Mouse (Mus musculus): ENCODE measurements at regions not wholly inside any gene's neighbourhood (a gene's known extent, or its start where the extent isn't known, plus 50 kb on each side); places are given as distances from the start of the nearest gene placed in this dataset.

DNA sequence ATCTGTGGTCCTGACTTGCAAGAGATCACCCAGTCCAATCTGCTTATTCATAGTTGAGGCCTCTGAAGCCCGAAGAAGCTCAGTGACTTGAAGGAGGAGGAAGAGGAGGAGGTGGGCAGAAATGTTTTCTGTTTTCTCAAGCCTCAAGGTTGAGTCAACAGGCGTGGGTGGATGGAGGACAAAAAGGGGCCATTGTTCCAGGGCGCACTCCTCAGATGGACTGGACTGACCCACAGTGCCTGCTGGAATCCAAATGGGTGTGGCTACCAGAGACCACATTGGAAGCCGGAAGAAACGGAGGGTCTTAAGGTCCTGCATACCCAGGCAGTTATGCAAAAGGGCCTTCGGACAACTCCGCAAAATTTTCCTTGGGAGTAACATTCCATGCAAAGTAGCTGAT is 75.6 kb upstream of the Barx2 start:
- Histone ChIP-seq H3K4me3 (ENCODE audit: control insufficient read depth in 1 of 2, insufficient read depth in 1 of 2, low read depth in 1 of 2, low read length in 2 of 2) (no peak overlapping the region), H3K36me3 (ENCODE audit: control insufficient read depth, insufficient read depth, low read length) (no peaks in the 10 kb centered on the region), H3K4me1 (ENCODE audit: control insufficient read depth in 2 of 2, insufficient read depth in 2 of 2, low read length in 2 of 2) (peaks cover 8 to 11% of the 10 kb centered on the region in 2 experiments), H3K27ac (replicated peaks in 1 of 2; ENCODE audit: control insufficient read depth in 1 of 2, insufficient read depth in 1 of 2, low read depth in 2 of 2, low read length in 2 of 2) (no peak overlapping the region), H3K9ac (ENCODE audit: low read length) (no peak overlapping the region), H3K9me3 (ENCODE audit: control insufficient read depth, low read length) (no peaks in the 10 kb centered on the region), H3K4me2 (ENCODE audit: low read length) (no peak overlapping the region), H3K27me3 (ENCODE audit: control insufficient read depth, insufficient read depth, low read length) (no peaks in the 10 kb centered on the region)
- ATAC-seq (ENCODE audit: insufficient number of reproducible peaks, insufficient read depth, low FRiP score, low read depth), result no peak; the same call in 1 of the 2 replicates
- WGBS, result 77% methylated on average over 7 of the region's 7 CpGs

DNA sequence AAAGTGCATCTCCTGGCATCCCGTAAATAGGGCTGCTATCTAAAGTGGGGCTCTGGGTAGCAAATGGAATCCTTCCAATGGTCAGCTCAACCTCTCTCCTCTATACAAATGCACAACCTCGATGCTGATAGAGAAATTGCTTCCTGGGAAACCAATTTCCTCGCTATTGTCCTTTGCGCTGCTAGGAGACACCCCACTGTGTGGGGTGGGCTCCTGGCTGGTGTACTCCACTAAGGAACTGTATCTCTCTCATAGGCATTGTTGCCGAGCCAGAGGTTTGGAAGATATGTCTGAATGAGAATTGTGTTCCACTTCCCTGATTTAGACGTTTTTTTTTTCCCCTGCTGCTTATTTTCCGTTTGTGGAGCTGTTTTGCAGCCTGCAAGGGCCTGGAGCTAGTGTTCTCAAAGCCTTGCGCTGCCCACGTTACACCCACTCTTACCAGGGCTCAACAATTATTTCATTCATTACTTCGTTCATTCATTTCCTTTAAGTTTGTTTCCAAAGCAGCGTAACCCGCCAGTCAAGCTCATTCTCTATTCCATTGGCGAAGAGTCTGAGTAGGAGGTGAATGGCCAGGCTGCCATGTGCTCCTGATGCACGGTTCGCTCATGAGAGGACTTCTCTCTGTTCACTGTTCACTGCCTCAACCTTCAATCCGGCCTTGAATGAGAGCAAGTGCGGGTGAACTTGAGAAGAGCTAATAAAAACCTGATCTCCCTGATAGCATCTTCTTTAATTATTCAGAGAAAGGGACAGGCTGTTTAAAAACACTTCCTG is 76.5 kb upstream of the Barx2 start:
- H3K36me3 ChIP-seq (ENCODE audit: control insufficient read depth, insufficient read depth, low read length), result no peaks in the 10 kb centered on the region
- H3K4me1 ChIP-seq (ENCODE audit: control insufficient read depth in 2 of 2, insufficient read depth in 2 of 2, low read length in 2 of 2), result peaks cover 2 to 6% of the 10 kb centered on the region in 2 experiments; a peak in 2 of 4 replicates
- H3K27ac ChIP-seq (replicated peaks in 1 of 2; ENCODE audit: control insufficient read depth in 1 of 2, insufficient read depth in 1 of 2, low read depth in 2 of 2, low read length in 2 of 2), result no peak overlapping the region
- no peak overlapping the region for H3K9ac ChIP-seq (ENCODE audit: low read length)
- H3K27me3 ChIP-seq (ENCODE audit: control insufficient read depth, insufficient read depth, low read length), result no peaks in the 10 kb centered on the region
- no peak overlapping the region for H3K4me3 ChIP-seq (ENCODE audit: control insufficient read depth in 1 of 2, insufficient read depth in 1 of 2, low read depth in 1 of 2, low read length in 2 of 2)
- H3K9me3 ChIP-seq (ENCODE audit: control insufficient read depth, low read length), result no peaks in the 10 kb centered on the region
- 67% methylated on average over 17 of the region's 17 CpGs for WGBS
- no peak for ATAC-seq (ENCODE audit: insufficient number of reproducible peaks, insufficient read depth, low FRiP score, low read depth)
- no peak overlapping the region for H3K4me2 ChIP-seq (ENCODE audit: low read length)

DNA sequence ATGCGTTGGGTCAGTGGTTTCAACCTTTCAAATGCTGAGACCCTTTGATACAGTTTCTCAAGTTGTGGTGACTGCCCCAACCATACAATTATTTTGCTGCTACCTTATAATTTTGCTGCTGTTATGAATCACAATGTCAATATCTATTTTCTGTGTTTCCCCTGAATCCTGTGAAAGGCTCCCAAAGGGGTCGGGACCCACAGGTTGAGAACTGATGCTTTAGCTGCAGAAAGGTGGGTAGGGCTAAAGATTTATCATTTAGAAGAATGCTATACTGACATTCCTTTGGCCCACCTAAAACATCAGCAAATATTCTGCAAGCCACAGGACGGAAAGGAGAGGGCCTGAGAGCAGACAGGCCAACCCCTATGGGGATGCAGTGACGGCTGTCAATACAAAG is 77.2 kb upstream of the Barx2 start:
- Histone ChIP-seq H3K9me3 (ENCODE audit: control insufficient read depth, low read length) (no peaks in the 10 kb centered on the region), H3K4me3 (ENCODE audit: control insufficient read depth in 1 of 2, insufficient read depth in 1 of 2, low read depth in 1 of 2, low read length in 2 of 2) (no peak overlapping the region), H3K27me3 (ENCODE audit: control insufficient read depth, insufficient read depth, low read length) (no peaks in the 10 kb centered on the region), H3K27ac (replicated peaks in 1 of 2; ENCODE audit: control insufficient read depth in 1 of 2, insufficient read depth in 1 of 2, low read depth in 2 of 2, low read length in 2 of 2) (no peak overlapping the region), H3K4me2 (ENCODE audit: low read length) (no peak overlapping the region), H3K9ac (ENCODE audit: low read length) (no peak overlapping the region), H3K4me1 (ENCODE audit: control insufficient read depth in 2 of 2, insufficient read depth in 2 of 2, low read length in 2 of 2) (peaks cover 6 to 7% of the 10 kb centered on the region in 2 experiments; a peak in 3 of 4 replicates), H3K36me3 (ENCODE audit: control insufficient read depth, insufficient read depth, low read length) (no peaks in the 10 kb centered on the region)
- no peak for ATAC-seq (ENCODE audit: insufficient number of reproducible peaks, insufficient read depth, low FRiP score, low read depth)
- 92% methylated on average over 4 of the region's 4 CpGs for WGBS

DNA sequence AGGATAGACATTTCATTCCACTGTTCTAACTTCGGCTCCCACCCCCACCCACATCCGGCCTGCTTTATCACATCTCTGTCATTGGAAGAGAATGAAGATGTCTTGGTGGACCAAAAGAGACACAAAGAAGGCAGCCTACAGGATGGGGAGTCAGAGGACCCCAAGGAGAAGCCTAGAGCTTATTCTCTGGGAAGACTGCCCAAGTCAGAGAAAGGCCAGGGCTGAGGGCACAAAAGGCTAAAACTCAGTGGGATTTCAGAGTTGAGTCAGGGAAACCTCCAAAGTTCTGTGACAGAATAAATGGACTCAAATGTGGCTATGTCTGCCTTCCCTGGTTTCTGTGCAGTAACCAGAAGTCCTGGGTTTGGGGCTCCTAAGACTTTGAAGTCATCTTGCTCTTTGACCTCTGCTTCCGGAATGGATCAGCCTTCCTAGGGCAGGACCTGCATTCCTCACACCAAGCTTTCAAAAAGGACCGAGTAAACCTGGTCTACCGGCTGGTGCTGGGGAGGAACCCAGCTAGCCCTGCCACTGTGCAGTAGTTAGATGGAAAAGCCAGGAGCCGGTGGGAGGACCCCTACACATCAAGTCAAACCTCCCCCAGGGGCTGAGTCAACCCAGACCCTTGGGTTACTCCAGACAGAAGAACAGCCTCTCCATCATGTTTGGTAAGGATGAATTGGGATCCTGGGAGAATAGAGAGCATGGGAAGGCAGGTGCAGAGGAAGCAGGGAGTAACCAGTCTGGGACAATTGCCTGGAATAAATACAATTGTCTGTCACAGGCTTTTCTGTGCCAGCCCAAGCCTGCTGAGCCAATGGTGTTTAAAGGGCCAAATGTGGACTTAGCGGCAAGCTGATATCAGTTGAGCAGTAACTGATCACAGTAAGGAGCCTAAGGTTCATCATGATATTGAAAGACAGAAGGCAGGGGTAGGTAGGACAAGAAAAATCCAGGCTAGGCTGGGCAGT is 80.7 kb upstream of the Barx2 start:
- H3K27me3 ChIP-seq (ENCODE audit: control insufficient read depth, insufficient read depth, low read length), result no peaks in the 10 kb centered on the region
- H3K27ac ChIP-seq (replicated peaks in 1 of 2; ENCODE audit: control insufficient read depth in 1 of 2, insufficient read depth in 1 of 2, low read depth in 2 of 2, low read length in 2 of 2), result no peak overlapping the region
- no peak overlapping the region for H3K9ac ChIP-seq (ENCODE audit: low read length)
- no peaks in the 10 kb centered on the region for H3K36me3 ChIP-seq (ENCODE audit: control insufficient read depth, insufficient read depth, low read length)
- peaks cover 21 to 40% of the 10 kb centered on the region in 2 experiments for H3K4me1 ChIP-seq (ENCODE audit: control insufficient read depth in 2 of 2, insufficient read depth in 2 of 2, low read length in 2 of 2)
- no peak overlapping the region for H3K4me2 ChIP-seq (ENCODE audit: low read length)
- H3K9me3 ChIP-seq (ENCODE audit: control insufficient read depth, low read length), result no peaks in the 10 kb centered on the region
- no peak for ATAC-seq (ENCODE audit: insufficient number of reproducible peaks, insufficient read depth, low FRiP score, low read depth)
- no peak overlapping the region for H3K4me3 ChIP-seq (ENCODE audit: control insufficient read depth in 1 of 2, insufficient read depth in 1 of 2, low read depth in 1 of 2, low read length in 2 of 2)
- 59% methylated on average over 7 of the region's 7 CpGs for WGBS

DNA sequence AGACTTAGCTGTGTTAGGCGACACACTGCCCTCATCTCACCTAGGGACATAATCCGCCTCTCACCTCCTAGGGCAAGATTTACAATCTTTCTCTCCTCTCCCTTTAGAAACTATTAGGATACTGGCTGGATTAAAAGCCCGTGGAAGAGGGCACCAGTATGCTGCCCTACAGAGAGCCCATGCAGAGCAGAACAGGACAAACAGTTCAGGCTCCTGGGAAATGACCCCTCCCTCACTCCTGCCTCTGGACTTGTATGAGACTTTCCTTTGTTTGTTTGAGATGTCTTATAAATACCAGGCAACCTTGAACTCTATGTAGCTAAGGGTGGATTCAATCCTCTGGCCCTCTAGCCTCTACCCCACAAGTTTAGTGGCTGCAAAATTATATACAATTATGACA is 81.8 kb upstream of the Barx2 start:
- no peak overlapping the region for H3K9ac ChIP-seq (ENCODE audit: low read length)
- WGBS, result 82% methylated on average over 3 of the region's 3 CpGs
- H3K27ac ChIP-seq (replicated peaks in 1 of 2; ENCODE audit: control insufficient read depth in 1 of 2, insufficient read depth in 1 of 2, low read depth in 2 of 2, low read length in 2 of 2), result no peak overlapping the region; a peak in 1 of 4 replicates
- H3K27me3 ChIP-seq (ENCODE audit: control insufficient read depth, insufficient read depth, low read length), result no peaks in the 10 kb centered on the region
- H3K4me1 ChIP-seq (ENCODE audit: control insufficient read depth in 2 of 2, insufficient read depth in 2 of 2, low read length in 2 of 2), result peaks cover 21 to 38% of the 10 kb centered on the region in 2 experiments
- no peak for ATAC-seq (ENCODE audit: insufficient number of reproducible peaks, insufficient read depth, low FRiP score, low read depth)
- no peaks in the 10 kb centered on the region for H3K9me3 ChIP-seq (ENCODE audit: control insufficient read depth, low read length)
- no peak overlapping the region for H3K4me2 ChIP-seq (ENCODE audit: low read length)
- H3K4me3 ChIP-seq (ENCODE audit: control insufficient read depth in 1 of 2, insufficient read depth in 1 of 2, low read depth in 1 of 2, low read length in 2 of 2), result no peak overlapping the region
- no peaks in the 10 kb centered on the region for H3K36me3 ChIP-seq (ENCODE audit: control insufficient read depth, insufficient read depth, low read length)

DNA sequence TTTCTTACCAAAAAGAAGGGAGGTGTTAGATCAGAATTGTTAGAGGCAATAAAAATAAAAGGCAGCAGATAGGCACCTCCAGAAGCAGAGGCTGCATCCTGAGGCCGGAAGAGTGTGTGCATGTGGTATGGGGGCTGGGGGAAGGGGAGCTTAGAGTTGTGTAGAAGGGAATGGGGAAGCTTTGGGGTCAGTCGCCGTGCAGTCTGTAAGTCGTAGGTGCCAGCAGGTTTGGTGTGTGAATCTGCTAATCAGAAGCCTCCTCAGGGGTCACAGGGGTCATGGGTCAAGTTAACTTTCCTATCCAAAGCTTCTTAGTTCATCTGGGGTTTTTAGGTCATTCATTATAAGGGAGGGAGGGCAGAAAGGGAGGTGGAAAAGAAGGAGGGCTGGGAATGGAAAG is 82.4 kb upstream of the Barx2 start:
- no peak overlapping the region for H3K9ac ChIP-seq (ENCODE audit: low read length)
- H3K27me3 ChIP-seq (ENCODE audit: control insufficient read depth, insufficient read depth, low read length), result no peaks in the 10 kb centered on the region
- no peaks in the 10 kb centered on the region for H3K9me3 ChIP-seq (ENCODE audit: control insufficient read depth, low read length)
- no peak for ATAC-seq (ENCODE audit: insufficient number of reproducible peaks, insufficient read depth, low FRiP score, low read depth)
- peaks cover 21 to 38% of the 10 kb centered on the region in 2 experiments for H3K4me1 ChIP-seq (ENCODE audit: control insufficient read depth in 2 of 2, insufficient read depth in 2 of 2, low read length in 2 of 2)
- H3K27ac ChIP-seq (replicated peaks in 1 of 2; ENCODE audit: control insufficient read depth in 1 of 2, insufficient read depth in 1 of 2, low read depth in 2 of 2, low read length in 2 of 2), result peak overlapping the region in 1 of 2 experiments; percentile 98; a peak in 1 of 4 replicates
- H3K4me2 ChIP-seq (ENCODE audit: low read length), result no peak overlapping the region
- no peaks in the 10 kb centered on the region for H3K36me3 ChIP-seq (ENCODE audit: control insufficient read depth, insufficient read depth, low read length)
- H3K4me3 ChIP-seq (ENCODE audit: control insufficient read depth in 1 of 2, insufficient read depth in 1 of 2, low read depth in 1 of 2, low read length in 2 of 2), result no peak overlapping the region
- WGBS, result 44% methylated on average over 4 of the region's 4 CpGs

DNA sequence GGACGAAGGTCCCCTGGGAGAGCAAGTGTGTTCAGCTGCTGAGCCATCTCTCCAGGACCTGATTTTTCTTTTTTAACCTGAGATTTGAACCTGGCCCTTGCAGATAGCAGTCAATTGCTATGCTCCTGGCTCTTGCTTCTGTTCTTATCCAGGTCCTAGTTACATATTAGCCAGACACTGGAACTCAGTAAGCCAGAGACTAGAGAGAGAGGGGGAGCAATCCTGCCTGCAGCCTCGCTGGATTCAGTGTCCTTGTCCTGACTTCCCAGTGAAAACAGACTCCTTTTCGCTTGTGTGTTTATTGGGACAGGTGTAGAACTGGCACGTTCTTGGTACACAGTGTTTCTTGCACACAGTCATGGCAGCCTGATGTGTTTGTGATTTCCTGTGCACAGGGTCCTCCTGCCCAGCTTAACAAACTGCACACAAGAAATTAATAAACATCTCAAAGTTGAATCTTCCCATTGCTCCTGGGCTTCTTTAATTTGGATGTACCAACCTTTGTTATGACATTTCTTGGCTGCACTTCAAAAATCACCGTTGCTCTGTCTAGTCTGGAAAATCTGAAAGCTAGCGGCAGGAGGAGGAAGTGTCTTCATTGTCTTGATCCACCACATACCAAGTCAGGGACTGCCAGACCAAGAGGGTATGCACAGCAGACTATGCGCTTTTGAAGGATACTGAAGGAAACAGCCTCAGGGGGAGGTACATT is 83.4 kb upstream of the Barx2 start:
- WGBS, result 44% methylated on average over 7 of the region's 7 CpGs
- peaks cover 21 to 38% of the 10 kb centered on the region in 2 experiments for H3K4me1 ChIP-seq (ENCODE audit: control insufficient read depth in 2 of 2, insufficient read depth in 2 of 2, low read length in 2 of 2)
- peak overlapping the region; percentile 64; the same call in 1 of the 2 replicates for H3K4me2 ChIP-seq (ENCODE audit: low read length)

More for the DNA sequence above, 83.4 kb upstream of the Barx2 start:
- Histone ChIP-seq H3K27me3 (ENCODE audit: control insufficient read depth, insufficient read depth, low read length) (no peaks in the 10 kb centered on the region), H3K36me3 (ENCODE audit: control insufficient read depth, insufficient read depth, low read length) (no peaks in the 10 kb centered on the region), H3K9ac (ENCODE audit: low read length) (peak overlapping the region; percentile 60; the same call in 1 of the 2 replicates), H3K27ac (replicated peaks in 1 of 2; ENCODE audit: control insufficient read depth in 1 of 2, insufficient read depth in 1 of 2, low read depth in 2 of 2, low read length in 2 of 2) (peak overlapping the region; percentile 98 to 99), H3K9me3 (ENCODE audit: control insufficient read depth, low read length) (no peaks in the 10 kb centered on the region), H3K4me3 (ENCODE audit: control insufficient read depth in 1 of 2, insufficient read depth in 1 of 2, low read depth in 1 of 2, low read length in 2 of 2) (no peak overlapping the region)
- ATAC-seq (ENCODE audit: insufficient number of reproducible peaks, insufficient read depth, low FRiP score, low read depth), result no peak
